Mouse (Mus musculus) liver, embryonic 11.5 days (tissue): ENCODE measurements around the gene Hbs1l. TPM values are rescaled to one million over a fixed set of nuclear protein-coding genes. Genes with fewer than 3 reads are reported as not detected.

Source experiments
- ATAC-seq: fragments of 200-750 bp; cut with Nextera tagmentation; replicated peaks from 2 replicates; pipeline ENCODE4 v1.8.0; 2017; ENCODE audit warnings: moderate number of reproducible peaks, mild to moderate bottlenecking, moderate TSS enrichment, moderate library complexity; ENCODE audit not compliant: low FRiP score
- DNase-seq: peaks from one replicate; pipeline ENCODE4 v3.0.0-alpha.2; 2017; ENCODE audit warnings: low spot score
- H3K27ac ChIP-seq: fragments of 300-500 bp; sonication (generic); 2 replicates; pipeline ENCODE4 v1.5.1; 2014; ENCODE audit warnings: mild to moderate bottlenecking, low read depth, low read length, control low read depth
- H3K27me3 ChIP-seq: fragments of 300-500 bp; sonication (generic); replicated peaks from 2 replicates; pipeline ENCODE4 v1.6.1; 2014; ENCODE audit warnings: low read length, mixed read lengths; ENCODE audit not compliant: control insufficient read depth, insufficient read depth
- H3K36me3 ChIP-seq: fragments of 300-500 bp; sonication (generic); 2 replicates; pipeline ENCODE4 v1.6.1; 2014; ENCODE audit warnings: mild to moderate bottlenecking, low read length, moderate library complexity, mixed read lengths; ENCODE audit not compliant: control insufficient read depth, insufficient read depth
- H3K4me1 ChIP-seq: fragments of 300-500 bp; sonication (generic); replicated peaks from 2 replicates; pipeline ENCODE4 v1.6.1; 2014; ENCODE audit warnings: low read length, mixed read lengths; ENCODE audit not compliant: control insufficient read depth, insufficient read depth
- H3K4me2 ChIP-seq: fragments of 300-500 bp; sonication (generic); 2 replicates; pipeline ENCODE4 v1.6.1; 2014; ENCODE audit warnings: mild to moderate bottlenecking, control low read depth, moderate library complexity
- H3K4me3 ChIP-seq: fragments of 300-500 bp; sonication (generic); 2 replicates; pipeline ENCODE4 v1.5.1; 2014; ENCODE audit warnings: low read depth, low read length, control low read depth
- H3K9ac ChIP-seq: fragments of 300-500 bp; sonication (generic); 2 replicates; pipeline ENCODE4 v1.6.1; 2014; ENCODE audit warnings: low read depth, low read length, control low read depth
- H3K9me3 ChIP-seq: fragments of 300-500 bp; sonication (generic); 2 replicates; pipeline ENCODE4 v1.6.1; 2016; ENCODE audit warnings: low read length, inconsistent platforms, mixed read lengths; ENCODE audit not compliant: control insufficient read depth
- WGBS: fragments of 180-500 bp; shearing (Covaris S2); extraction: QIAGEN DNeasy Blood & Tissue Kit; methylation state at CpG from one replicate; pipeline ENCODE4 v1.1.7; 2014; 5-methylcytosine and 5-hydroxymethylcytosine counted together
- polyA plus RNA-seq: library from polyadenylated mRNA; unstranded; fragments of >200 nt; fragmentation: Nextera tagmentation; extraction: Ambion mirVana; gene quantifications from 2 replicates; pipeline ENCODE4 v1.2.1, GENCODE M21; 2014

The Hbs1l gene
- polyA plus RNA-seq, 1 experiment from 2014 or later: 107 TPM

DNA sequence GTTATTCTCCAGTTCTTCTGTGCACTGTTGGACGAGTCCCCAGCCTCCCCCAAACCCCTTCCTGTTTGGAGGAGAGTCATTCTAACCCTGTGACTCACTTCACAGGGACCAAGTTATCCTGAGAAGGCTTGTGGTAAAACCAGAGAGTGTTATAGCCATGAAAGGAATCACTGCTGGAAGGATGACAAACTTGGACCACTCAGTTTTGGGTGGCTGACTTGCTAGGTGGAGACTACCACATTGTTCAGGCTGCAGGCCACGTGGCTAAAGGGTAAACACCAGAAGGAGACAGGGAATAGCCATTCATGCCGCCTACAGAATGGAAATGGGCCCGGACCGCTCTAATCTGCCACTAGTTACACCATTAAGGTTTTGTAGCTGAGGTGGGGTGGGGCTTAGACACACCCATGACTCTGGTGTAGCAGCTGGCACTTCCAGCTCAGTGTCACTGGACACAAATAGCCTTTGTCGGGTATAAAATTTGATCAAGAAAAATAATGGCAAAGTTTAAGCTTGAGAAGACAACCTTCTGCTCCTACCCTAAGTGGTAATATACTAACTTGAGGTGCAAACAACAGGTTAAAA, 115.9 kb downstream of the Hbs1l start:
- H3K36me3 ChIP-seq: no peaks in the 10 kb centered on the region
- ATAC-seq (no peak), DNase-seq (no peak)
- no peak overlapping the region for H3K4me2 ChIP-seq
- no peaks in the 10 kb centered on the region for H3K4me1 ChIP-seq
- no peak overlapping the region for H3K4me3 ChIP-seq
- no peaks in the 10 kb centered on the region for H3K27me3 ChIP-seq
- no peaks in the 10 kb centered on the region for H3K9me3 ChIP-seq
- no peak overlapping the region for H3K27ac ChIP-seq
- H3K9ac ChIP-seq: no peak overlapping the region
- 70% methylated on average over 6 of the region's 6 CpGs for WGBS

DNA sequence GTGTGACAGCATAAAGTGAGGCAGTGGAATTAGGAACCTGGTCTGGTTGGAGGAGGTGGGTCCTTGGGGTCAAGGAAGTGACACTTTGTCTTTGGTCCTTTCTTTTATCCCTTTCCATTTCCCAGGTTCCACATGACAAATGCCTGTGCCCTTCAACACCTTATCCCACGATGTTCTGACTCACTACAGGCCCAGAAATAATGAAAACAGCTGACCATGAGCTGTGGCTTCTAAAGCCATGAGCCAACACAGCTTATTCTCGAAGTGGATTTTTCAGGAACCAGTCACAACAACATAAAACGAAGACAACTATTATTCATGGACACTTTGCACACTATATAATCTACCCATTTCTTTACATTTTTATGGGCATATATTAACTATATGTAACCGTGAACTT, 119.3 kb downstream of the Hbs1l start:
- Histone ChIP-seq H3K4me1 (no peaks in the 10 kb centered on the region), H3K4me2 (no peak overlapping the region), H3K36me3 (no peaks in the 10 kb centered on the region), H3K9ac (no peak overlapping the region), H3K27ac (no peak overlapping the region), H3K9me3 (no peaks in the 10 kb centered on the region), H3K4me3 (no peak overlapping the region), H3K27me3 (no peaks in the 10 kb centered on the region)
- ATAC-seq (no peak), DNase-seq (no peak)
- 76% methylated on average over 4 of the region's 4 CpGs for WGBS

DNA sequence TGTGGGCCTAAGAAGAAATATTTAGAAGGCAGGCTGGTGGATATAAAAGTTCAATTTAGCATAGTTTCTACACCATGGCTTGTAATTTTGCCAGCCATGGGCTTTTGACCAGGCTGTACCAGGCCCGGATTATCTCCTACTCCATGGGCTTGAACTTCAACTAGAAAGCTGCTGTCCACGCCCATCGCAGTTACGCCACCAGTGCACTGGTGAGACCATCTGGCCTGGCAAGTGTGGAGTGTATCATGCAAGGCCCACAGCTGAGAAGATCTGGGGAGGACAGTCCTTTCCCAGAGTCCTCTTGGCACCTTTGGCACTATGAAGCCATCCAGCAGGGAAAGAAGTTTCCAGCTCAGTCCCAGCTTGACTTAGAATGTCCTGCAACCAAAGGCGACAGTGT, 120.4 kb downstream of the Hbs1l start:
- DNase-seq (no peak), ATAC-seq (no peak)
- Histone ChIP-seq H3K9me3 (no peaks in the 10 kb centered on the region), H3K9ac (no peak overlapping the region), H3K4me1 (no peaks in the 10 kb centered on the region), H3K27me3 (no peaks in the 10 kb centered on the region), H3K4me2 (no peak overlapping the region), H3K27ac (no peak overlapping the region), H3K4me3 (no peak overlapping the region), H3K36me3 (no peaks in the 10 kb centered on the region)
- WGBS: 79% methylated on average over 5 of the region's 5 CpGs

Other genes starting within 250 kb of the Hbs1l start
- 40.3 and 42.3 TPM in 2 replicates for gene Myb, start 135.0 kb upstream of the Hbs1l start, polyA plus RNA-seq
- 3.6 and 4.2 TPM in 2 replicates for gene Aldh8a1, start 81.3 kb downstream of the Hbs1l start, polyA plus RNA-seq